Mouse (Mus musculus) liver, postnatal 0 days (tissue): ENCODE data around the gene Fermt1.

Experiments used
- CTCF ChIP-seq: sonication (generic); IDR thresholded peaks from 2 replicates; pipeline ENCODE4 v1.5.1; 2016; ENCODE audit warnings: antibody characterized with exemption, low read depth
- EP300 ChIP-seq: IDR thresholded peaks from 2 replicates; pipeline ENCODE4 v1.6.1; 2016; ENCODE audit warnings: antibody characterized with exemption, low read depth, mild to moderate bottlenecking

- TF ChIP-seq CTCF (no peak), EP300 (no peak)
These were observed 1.7 kb downstream of the Fermt1 start for GRCm38 (mm10) chr2:132943997-132944396.
